Mouse (Mus musculus) intestine, postnatal 0 days (tissue): Measurements from ENCODE around the gene Skap1. TPM values are rescaled to one million over a fixed set of nuclear protein-coding genes. Genes with fewer than 3 reads are reported as not detected.
A peak's percentile ranks its signal among the peaks of the same experiment; 100 is the strongest.

Source experiments
- ATAC-seq: fragments of 200-750 bp; cut with Nextera tagmentation; 2 replicates; pipeline ENCODE4 v1.8.0; 2017; ENCODE audit warnings: mild to moderate bottlenecking, moderate TSS enrichment, moderate library complexity
- H3K27ac ChIP-seq: fragments of 300-500 bp; sonication (generic); 2 replicates; pipeline ENCODE4 v1.5.1; 2014; ENCODE audit warnings: mild to moderate bottlenecking, low read depth, low read length, moderate library complexity
- H3K27me3 ChIP-seq: fragments of 300-500 bp; sonication (generic); replicated peaks from 2 replicates; pipeline ENCODE4 v1.6.1; 2014; ENCODE audit warnings: low read length, mixed read lengths; ENCODE audit not compliant: control insufficient read depth, insufficient read depth
- H3K36me3 ChIP-seq: fragments of 300-500 bp; sonication (generic); 2 replicates; pipeline ENCODE4 v1.6.1; 2014; ENCODE audit warnings: mild to moderate bottlenecking, moderate library complexity; ENCODE audit not compliant: control insufficient read depth, insufficient read depth
- H3K4me1 ChIP-seq: fragments of 300-500 bp; sonication (generic); replicated peaks from 2 replicates; pipeline ENCODE4 v1.6.1; 2014; ENCODE audit warnings: antibody characterized with exemption, low read length, mixed read lengths; ENCODE audit not compliant: control insufficient read depth, insufficient read depth
- H3K4me2 ChIP-seq: fragments of 300-500 bp; sonication (generic); replicated peaks from 2 replicates; pipeline ENCODE4 v1.6.1; 2014; ENCODE audit warnings: low read depth, mild to moderate bottlenecking, moderate library complexity
- H3K4me3 ChIP-seq: fragments of 300-500 bp; sonication (generic); 2 replicates; pipeline ENCODE4 v1.5.1; 2014; ENCODE audit warnings: low read depth, low read length
- H3K9ac ChIP-seq: fragments of 300-500 bp; sonication (generic); 2 replicates; pipeline ENCODE4 v1.6.1; 2014; ENCODE audit warnings: mild to moderate bottlenecking, low read depth, low read length
- H3K9me3 ChIP-seq: fragments of 300-500 bp; sonication (generic); 2 replicates; pipeline ENCODE4 v1.6.1; 2016; ENCODE audit warnings: mixed run types; ENCODE audit not compliant: control insufficient read depth
- CTCF ChIP-seq: sonication (generic); IDR thresholded peaks from 2 replicates; pipeline ENCODE4 v1.5.1; 2016; ENCODE audit warnings: low read depth, mild to moderate bottlenecking, control low read depth, antibody characterized with exemption, moderate library complexity
- WGBS: fragments of 180-500 bp; shearing (Covaris S2); extraction: QIAGEN DNeasy Blood & Tissue Kit; methylation state at CpG from one replicate; pipeline ENCODE4 v1.1.7; 2014; 5-methylcytosine and 5-hydroxymethylcytosine counted together
- polyA plus RNA-seq: library from polyadenylated mRNA; unstranded; fragments of >200 nt; fragmentation: Nextera tagmentation; extraction: Ambion mirVana; gene quantifications from 2 replicates; pipeline ENCODE4 v1.2.1, GENCODE M21; 2015

Gene Skap1
- polyA plus RNA-seq, 1 experiment from 2014 or later: 0.46 TPM

DNA sequence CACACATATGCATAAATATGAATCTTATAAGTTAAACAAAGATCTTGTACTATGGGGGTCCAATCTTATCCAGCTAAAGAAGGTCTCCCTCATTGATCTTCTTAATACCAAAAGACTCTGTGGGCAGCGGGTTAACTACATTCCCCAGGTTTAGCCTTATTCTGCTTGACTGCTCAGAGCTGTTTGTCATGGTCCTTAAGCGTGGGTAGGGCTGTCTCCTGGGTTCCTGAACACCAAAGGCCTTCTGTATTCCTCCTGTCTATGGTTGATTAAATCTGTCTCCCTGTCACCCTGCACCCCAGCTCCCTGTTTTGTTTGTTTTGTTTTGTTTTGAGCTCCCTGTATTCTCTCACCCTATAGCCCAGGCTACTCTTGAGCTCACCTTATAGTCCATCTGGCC lies 264.2 kb downstream of the Skap1 start:
- Histone ChIP-seq H3K9me3 (no peaks in the 10 kb centered on the region), H3K4me1 (no peaks in the 10 kb centered on the region), H3K9ac (no peak overlapping the region), H3K36me3 (no peaks in the 10 kb centered on the region), H3K27ac (no peak overlapping the region), H3K4me2 (no peak overlapping the region), H3K4me3 (no peak overlapping the region), H3K27me3 (no peaks in the 10 kb centered on the region)
- WGBS: 87% methylated on average over 2 of the region's 2 CpGs
- ATAC-seq: no peak
- no peak for TF ChIP-seq CTCF

DNA sequence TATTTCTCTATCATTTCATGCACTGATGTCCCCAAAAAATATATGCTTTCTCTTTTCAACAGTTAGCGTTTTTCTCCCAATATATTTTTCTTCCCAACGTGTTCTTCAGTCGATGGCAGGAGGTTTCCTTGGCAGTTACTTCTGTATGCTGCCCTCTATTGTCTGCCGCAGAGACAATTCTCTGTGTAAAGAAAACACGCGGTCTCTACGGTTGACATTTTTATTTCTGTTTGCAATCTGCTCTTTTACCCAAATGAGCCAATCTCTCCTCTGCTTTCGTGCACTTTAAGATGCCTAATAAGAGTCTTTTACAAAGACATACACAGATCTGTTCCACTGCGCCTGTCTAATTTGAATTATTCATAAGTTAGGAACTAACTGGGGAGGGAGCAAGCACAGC lies 265.1 kb downstream of the Skap1 start:
- H3K9ac ChIP-seq: no peak overlapping the region
- TF ChIP-seq CTCF: peak; percentile 51

DNA sequence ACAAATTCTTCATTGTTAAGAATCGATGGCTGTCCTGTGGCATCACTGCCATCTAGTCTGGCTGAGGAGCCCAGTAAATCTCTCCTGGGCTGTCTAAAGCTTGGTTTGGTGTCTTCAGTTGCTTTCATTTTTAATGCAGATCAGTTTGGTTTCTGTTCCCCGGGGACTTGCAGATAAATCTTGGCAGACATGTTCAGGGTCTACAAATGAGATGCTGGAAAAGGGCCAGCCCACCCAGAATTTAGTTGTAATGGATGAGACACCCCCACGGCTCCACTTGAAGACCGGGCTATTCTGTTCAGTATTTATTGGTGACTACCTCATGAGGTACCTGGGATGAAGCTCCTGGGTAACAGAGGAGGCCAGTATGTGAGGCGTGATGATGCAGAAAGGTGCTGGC lies 265.9 kb downstream of the Skap1 start:
- Histone ChIP-seq H3K9me3 (no peaks in the 10 kb centered on the region), H3K4me2 (no peak overlapping the region), H3K4me3 (no peak overlapping the region), H3K27me3 (no peaks in the 10 kb centered on the region), H3K27ac (no peak overlapping the region), H3K9ac (no peak overlapping the region), H3K4me1 (no peaks in the 10 kb centered on the region), H3K36me3 (no peaks in the 10 kb centered on the region)
- WGBS: 67% methylated on average over 5 of the region's 5 CpGs
- no peak for ATAC-seq
- TF ChIP-seq CTCF: no peak

More for the DNA sequence above, 265.1 kb downstream of the Skap1 start:
- Histone ChIP-seq H3K36me3 (no peaks in the 10 kb centered on the region), H3K27me3 (no peaks in the 10 kb centered on the region), H3K4me2 (no peak overlapping the region), H3K9me3 (no peaks in the 10 kb centered on the region), H3K4me1 (no peaks in the 10 kb centered on the region), H3K27ac (no peak overlapping the region), H3K4me3 (no peak overlapping the region)
- no peak for ATAC-seq
- 34% methylated on average over 9 of the region's 9 CpGs for WGBS

- Histone ChIP-seq H3K36me3 (no peaks in the 10 kb centered on the region), H3K4me2 (no peak overlapping the region), H3K9ac (no peak overlapping the region), H3K27ac (no peak overlapping the region), H3K9me3 (no peaks in the 10 kb centered on the region), H3K27me3 (no peaks in the 10 kb centered on the region), H3K4me1 (no peaks in the 10 kb centered on the region), H3K4me3 (no peak overlapping the region)
- 28% methylated on average over 4 of the region's 4 CpGs for WGBS
- no peak; the same call in 1 of the 2 replicates for ATAC-seq
- TF ChIP-seq CTCF: no peak
Observed at GRCm38 (mm10) chr11:96732657-96733056, 268.3 kb downstream of the Skap1 start.

GRCm38 (mm10) chr11:96735908-96736307 lies 271.5 kb downstream of the Skap1 start:
- no peaks in the 10 kb centered on the region for H3K4me1 ChIP-seq
- no peak overlapping the region for H3K27ac ChIP-seq
- WGBS: 15% methylated on average over 19 of the region's 19 CpGs
- peak; percentile 75 for TF ChIP-seq CTCF
- H3K4me3 ChIP-seq: peak overlapping the region; percentile 7; the same call in 1 of the 2 replicates
- peak overlapping the region; percentile 27 for H3K4me2 ChIP-seq
- no peak for ATAC-seq
- H3K36me3 ChIP-seq: no peaks in the 10 kb centered on the region
- no peak overlapping the region for H3K9ac ChIP-seq
- H3K27me3 ChIP-seq: peaks cover 6% of the 10 kb centered on the region; the same call in 1 of the 2 replicates
- no peaks in the 10 kb centered on the region for H3K9me3 ChIP-seq

DNA sequence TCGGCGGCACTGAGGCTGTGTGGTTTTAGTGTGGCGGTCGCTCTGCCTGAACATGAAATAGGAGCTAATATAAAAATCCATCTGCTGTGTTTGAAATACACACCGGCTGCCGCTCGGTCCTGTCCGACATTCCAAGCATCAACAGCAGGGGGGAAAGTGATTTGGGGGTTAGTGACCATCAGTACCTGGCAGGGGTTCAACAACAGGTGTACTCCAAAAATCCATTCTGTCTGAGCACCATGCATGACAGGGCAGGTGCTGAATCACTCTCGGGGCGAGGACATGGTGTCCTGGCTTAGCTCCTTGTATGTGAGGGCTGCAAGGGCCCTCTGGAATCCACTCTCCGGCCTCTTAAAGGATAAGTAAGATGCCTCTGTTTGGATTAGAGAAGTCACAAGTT lies 272.0 kb downstream of the Skap1 start:
- no peak for ATAC-seq
- 37% methylated on average over 11 of the region's 11 CpGs for WGBS
- H3K9ac ChIP-seq: no peak overlapping the region
- peak overlapping the region; percentile 7; the same call in 1 of the 2 replicates for H3K4me3 ChIP-seq
- no peaks in the 10 kb centered on the region for H3K36me3 ChIP-seq
- no peaks in the 10 kb centered on the region for H3K4me1 ChIP-seq
- no peak for TF ChIP-seq CTCF
- H3K4me2 ChIP-seq: peak overlapping the region; percentile 27
- no peak overlapping the region for H3K27ac ChIP-seq
- H3K9me3 ChIP-seq: no peaks in the 10 kb centered on the region
- H3K27me3 ChIP-seq: peaks cover 10% of the 10 kb centered on the region; the same call in 1 of the 2 replicates
